Mouse (Mus musculus) urinary bladder, postnatal 4 days (tissue): Measurements from ENCODE around the gene Ankfn1.

ENCODE experiments used
- DNase-seq, 2 experiments: peaks; one replicate each; pipeline ENCODE4 v3.0.0; 2021 to 2022; ENCODE audit warnings: low spot score in 2 of 2

The Ankfn1 gene

DNA sequence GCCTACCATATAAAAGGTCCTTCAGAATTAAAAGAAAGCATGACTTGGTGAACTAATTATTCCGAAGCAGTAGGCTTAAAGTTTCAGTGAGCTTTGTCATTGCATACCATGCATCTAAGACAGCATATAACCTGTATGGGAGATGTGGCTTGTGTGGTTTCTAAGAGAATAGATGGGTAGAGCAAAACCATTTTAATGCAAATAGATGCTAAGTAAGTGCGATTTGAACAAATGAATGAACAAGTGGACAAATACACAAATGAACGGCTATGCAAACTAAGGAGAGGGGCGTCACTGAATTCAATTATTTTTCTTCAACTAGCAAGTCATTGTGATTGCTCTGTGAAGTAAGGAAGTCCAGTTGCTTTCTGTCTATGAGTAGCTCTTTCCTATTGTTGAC lies 198.3 kb downstream of the Ankfn1 start:
- DNase-seq = no peak

DNA sequence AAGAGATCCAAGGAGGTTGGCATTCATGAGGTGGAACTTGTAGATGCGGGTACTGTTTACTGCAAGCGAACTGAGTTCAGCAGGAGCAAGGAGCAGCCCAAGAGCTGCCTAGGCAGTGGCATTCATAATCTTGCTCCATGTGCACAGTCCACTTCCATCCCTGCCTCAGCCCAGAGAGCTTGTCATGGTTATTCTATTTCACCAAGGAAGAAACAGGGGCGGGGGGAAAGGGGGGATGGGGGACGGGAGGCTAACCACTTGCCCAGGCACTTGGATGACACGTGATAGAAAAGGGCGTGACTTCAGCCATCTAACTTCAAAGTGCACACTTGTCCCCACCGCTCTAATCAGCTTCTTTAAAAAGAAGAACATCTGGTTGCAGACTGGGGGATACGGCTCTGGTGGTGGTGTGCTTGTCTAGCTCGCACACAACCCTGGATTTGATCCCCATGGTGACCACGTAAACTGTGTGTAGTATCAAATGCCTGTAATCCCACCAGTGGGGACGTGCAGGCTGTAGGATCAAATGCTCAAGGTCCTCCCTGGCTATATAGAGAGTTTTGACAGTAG lies 203.1 kb downstream of the Ankfn1 start:
- DNase-seq = no peak

DNA sequence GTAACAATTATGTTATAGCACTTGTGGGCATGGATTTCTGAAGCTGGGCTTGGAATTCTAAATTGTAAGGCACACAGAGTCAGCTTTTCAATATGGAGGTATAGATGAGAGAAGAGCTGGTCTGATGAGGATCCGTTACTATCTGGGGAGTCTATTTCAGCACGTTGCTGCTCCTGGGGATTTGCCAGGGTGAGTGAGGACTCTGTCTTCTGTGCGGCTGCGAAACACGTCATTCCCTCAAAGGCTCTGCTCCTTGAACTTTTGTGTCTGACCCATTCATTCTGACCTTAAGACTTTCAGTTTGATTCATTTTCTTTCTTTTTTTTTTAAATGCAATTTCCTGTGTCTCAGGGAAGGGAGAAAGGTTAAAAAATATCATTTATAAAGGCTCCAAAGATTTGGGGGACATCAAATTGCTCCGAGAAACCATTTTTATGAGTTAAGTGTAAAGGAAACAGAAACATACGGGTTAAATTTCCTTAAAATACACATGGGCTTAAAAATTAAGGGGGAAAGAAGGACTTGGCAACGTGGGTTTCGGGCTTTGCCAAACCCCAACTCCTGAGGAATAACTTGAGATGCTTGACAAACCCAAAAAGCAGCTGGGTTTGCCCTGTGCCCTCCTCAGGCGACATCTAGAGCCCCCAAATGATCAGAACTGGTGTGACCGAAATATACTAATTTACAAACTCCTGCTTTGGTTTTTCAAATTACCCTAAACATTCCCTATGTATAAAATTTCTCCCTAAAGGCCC lies 207.9 kb downstream of the Ankfn1 start:
- DNase-seq = no peak

DNA sequence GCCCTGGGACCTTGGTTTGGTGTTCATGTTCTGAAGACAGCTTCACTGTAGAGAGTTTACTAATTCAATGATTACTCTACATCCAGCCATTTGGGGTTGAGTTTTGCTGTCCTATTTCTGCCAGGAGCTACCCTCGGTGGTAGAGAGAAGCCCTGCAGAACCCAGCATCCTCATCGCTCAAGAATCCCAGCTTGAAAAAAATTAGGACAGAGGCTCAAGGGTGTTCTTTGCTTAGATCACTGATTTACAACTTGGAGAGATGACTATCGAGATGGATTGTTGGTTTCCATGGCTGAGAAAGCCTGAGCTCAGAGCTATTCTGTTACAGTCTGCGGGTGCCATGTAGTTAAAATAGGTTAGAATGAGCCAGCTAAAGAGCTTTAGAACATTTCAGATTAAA lies 209.2 kb downstream of the Ankfn1 start:
- no peak for DNase-seq

DNA sequence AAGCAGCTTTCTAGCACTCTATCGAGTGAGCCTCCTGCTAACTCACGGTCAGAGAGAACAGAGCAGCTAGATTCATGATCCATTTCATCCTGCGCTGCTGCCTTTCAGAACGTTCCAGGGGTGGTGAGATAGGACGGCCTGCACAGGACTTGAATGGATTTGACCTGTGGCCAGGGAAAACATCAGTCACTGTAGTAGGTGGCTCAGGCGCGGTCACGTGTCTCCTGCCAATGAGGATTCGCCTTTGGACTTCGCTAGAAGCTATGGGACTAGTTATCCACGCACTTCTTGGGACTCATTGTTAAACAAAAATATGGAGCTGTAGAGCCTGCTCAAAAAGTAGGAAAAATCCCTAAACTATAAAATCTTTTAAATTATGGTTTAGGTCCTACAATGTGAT lies 226.0 kb downstream of the Ankfn1 start:
- DNase-seq = no peak

DNA sequence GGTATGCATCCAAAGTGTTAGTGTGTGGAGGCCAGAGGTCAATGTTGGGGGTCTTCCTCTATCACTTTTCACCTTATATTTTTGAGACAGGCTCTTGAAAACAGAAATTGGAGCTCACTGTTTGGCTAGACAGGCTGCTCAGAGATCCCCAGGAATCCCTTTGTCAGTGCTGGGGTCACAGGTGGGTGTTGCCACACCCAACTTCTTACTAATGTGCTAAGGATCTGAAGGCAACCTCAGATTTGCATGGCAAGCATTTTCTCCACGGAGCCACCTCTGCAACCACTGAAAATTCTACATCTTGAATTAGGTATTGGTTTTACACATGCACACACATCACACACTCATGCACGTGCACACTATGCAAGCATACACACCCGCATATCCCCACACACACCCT lies 226.5 kb downstream of the Ankfn1 start:
- no peak for DNase-seq

DNA sequence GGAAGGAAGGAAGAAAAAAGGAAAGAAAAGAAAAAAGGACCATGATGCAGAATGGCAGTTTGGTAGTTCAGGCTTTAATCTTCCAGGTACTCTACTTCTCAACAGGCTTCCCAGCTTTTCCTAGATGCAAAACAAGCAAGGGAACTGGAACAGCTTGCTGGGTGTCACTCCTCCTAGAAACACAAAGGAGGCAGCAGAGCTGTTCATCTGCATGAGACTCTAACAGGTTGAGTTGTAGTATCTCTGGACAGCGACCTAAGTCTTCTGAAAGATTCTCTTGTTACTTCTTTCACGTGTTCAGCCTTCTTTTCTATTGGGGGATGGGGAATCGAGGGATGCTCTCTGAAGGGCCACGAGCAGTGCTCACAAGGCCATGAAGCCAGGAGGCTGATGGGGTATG lies 228.7 kb downstream of the Ankfn1 start:
- DNase-seq = no peak

DNA sequence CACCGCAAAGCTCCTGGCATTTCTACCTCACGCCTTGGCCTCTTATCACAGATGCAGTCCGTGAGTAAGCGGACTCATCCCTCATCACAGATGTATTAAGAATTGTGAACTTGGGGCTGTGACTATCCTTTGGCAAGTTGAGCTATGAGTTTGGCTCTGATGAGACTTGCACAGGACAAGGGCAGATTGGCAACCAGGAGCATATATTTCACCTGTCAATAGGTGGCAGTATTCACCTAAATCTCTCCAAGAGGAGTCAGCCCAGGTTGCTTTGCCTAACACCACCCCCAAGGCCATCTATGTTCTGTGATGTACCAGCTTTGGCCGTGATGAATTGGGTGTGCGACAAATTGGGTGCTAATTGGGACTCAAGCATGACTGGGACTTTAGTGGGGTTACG lies 231.3 kb downstream of the Ankfn1 start:
- DNase-seq = no peak

DNA sequence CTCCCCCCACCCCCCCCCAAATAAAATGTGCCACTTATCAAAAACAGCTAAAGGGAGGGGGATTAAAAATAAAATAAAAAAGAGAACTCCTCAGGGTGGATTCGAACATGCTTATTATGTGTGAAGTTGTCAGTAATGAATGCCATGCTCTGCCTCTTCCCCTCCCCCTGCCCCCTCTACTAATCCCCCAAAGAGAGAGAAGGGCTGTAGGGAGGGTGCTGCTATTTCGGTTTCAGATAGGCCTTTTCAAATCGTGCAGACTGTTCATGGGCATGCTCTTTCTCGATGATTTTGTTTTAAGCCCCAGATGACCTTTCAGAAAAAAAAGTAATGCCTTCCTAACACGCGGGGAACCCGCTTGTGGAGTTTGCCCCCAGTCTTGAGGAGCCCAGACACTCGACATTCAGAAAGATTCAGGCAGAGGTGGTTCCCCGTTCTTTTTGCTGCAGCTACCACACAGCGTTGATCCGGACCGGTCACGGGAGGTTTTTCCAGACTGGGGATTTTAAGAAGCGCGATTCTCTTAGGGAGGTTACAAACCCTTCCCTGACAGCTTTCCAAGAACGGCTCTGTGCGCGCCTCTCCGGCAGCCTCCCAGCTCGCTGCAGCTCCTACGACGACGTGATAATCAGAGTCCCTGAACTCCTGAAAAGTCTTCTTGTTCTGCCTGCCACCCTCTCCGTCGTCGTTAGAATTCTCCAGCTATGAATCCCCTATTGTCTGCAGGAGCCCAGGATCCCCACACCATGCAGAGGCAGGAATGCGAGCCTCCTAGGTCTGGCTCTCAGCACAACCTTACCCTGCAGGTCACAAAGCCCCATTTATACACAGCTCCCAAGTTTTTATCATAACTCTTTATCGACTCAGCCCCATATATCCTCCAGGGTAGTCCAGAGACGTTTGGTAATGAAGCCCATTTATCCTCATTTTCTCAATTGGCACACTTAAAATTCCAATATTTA lies 232.3 kb downstream of the Ankfn1 start:
- DNase-seq = peak in 1 of 2 experiments; percentile 23

DNA sequence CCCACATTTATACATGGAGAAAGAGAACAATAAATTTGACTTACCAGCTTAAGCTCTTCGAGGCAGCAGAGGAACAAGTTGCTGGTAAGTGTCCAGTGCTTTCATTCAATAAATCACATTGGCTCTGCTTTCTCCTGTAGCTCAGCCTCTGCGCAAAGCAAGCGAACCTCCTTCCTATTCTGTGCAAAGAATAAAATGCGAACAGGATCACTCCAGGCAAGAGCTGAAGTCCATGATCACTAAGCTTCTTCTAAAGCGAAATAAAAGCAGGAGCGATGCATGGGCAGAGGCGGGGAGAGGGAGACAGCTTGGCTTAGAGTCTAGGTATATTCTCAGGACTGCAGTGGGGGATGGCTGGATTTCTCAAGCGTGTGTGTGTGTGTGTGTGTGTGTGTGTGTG lies 239.1 kb downstream of the Ankfn1 start:
- DNase-seq = no peak

DNA sequence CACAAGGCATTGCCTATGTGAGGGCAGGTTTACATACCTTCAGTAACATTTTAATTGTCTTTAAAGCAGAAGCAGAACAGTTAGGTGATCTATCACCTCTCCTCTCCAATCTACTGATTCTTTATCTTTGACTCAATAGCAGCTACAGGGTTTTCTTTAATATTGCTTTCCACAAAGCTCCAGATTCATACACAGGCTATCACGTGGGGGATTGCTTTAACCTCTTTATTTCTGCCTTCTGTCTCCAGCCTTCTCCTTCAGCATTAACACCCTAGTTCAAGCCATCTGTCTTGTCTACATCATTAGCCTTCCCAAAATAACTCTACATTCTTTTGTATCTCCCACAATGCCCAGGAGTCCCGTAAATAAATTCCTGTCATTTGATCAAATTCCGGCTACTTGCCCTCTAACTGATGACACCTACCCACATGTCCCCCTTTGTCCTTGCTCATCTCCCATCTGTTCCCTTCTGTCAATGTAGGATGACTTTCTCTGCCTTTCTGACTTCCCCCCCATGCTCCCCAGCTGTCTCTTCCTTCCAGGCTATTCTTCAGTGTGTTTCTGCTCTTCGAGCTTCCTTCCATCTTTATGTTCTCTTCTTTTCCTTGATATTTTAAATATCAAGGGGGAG lies 249.5 kb downstream of the Ankfn1 start:
- DNase-seq = no peak

DNA sequence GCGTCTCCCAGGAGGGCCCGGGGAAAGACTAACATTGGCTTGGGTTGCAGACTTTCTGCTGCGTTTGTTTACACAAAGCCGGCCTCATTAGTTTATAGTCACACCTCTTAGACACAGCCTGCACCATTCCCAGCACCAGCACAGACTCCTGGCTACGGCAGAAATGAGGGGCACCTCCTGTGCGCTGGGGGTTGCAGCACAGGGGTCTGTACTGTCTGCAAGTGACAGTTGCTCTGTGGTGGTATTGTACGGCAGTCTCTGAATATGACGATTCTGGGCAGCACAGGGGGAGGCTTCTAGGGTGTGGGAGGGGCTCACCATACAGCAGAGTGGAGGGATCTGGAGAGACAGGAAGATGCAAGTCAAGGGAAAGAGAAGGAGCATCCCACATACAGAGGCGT lies 262.0 kb downstream of the Ankfn1 start:
- no peak for DNase-seq

DNA sequence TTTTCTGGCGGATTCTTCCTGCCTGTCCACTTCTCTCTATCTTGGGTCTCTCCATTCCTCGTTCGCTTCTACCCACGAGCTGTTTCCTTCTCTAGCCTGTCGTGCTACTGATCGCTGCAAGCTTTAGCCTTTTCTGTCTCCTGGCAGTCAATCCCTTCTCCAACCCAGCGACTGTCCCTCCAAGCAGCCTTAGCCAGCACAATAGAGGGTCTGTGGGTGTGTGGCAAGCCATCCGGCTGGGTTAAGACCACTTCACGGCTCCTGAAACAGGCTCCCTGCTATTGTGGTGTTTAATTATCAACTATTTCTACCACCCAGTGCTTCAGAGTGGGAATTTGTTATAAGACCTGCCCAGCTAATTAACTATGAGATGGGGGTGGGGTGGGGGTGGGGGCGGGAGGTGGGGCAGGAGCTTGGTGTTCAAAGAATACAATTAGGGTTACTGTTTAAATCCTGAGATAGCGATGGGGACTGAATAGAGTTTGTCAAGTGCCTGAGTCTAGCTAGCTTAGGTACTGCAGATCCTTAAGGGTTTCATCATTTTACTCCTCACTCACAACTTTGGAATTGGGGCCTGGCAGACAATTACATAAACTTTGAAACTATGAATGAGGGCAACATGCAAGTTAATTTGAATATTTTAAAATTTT lies 268.7 kb downstream of the Ankfn1 start:
- no peak for DNase-seq

DNA sequence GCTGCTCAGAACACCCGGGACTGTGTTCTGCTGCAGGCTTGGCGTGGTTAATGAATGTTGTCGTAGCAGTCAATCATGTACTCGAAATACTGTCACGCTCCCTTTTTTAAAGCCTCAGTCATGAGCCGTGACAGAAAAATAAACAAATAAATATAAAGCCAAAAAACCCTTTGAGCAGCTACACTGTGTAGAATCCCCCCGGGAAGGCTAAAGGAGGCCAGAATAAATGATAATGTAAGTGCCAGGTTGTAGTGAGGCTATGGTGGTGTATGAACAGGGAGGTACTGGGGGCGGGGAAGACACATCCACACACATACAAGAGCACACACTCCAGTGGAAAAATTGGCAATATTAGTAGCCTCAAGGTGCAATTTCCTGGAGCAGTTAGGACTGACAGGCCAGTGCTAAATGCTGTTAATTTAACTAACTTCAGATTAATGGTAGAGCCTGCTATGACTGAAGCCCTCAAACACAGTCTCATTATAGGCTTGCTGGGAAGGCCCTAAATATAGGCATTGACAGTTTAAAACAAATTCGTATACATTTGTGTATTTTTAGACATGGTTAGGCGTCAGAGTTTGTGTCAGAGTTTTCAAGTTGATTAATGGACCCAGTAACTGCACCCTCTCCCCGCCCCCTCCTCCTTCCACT lies 270.7 kb downstream of the Ankfn1 start:
- no peak for DNase-seq

DNA sequence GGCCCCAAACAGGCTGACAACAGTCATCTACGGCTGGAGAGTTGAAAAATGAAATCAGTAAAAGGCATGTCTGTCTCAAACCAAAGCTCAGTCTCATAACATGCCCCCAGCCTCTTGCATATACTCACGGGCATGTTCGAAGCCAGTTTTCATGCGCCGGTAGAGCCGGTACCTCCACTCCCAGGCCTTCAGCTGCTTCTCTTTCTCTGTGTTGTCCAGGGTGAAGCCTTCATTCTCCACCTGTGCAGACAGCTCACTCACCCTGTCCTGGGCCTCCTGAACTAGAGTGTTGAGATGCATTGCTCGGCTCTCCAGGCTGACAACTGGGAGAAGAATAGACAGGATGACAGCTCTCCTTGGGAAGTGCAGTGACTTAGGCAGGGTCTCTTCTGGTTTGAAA lies 272.4 kb downstream of the Ankfn1 start:
- no peak for DNase-seq

DNA sequence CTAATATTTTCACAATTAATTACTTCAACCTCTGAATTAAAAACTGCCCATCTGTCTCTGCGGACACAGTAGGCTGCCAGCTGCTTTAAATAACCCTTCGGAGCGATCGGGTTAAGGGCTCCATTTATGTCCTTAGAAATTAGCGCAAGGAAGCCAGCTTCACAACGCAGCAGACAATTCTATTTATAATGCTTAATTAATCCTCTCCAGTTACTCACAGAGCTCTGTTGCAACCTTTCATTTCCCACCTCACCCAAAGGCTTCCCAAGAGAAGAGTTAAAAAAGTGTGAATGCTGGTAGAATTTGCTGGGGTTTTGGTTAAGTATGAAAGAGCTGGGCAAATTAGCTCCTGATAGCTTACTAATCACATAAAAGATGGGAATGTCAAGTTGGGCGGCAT lies 275.7 kb downstream of the Ankfn1 start:
- DNase-seq = no peak

DNA sequence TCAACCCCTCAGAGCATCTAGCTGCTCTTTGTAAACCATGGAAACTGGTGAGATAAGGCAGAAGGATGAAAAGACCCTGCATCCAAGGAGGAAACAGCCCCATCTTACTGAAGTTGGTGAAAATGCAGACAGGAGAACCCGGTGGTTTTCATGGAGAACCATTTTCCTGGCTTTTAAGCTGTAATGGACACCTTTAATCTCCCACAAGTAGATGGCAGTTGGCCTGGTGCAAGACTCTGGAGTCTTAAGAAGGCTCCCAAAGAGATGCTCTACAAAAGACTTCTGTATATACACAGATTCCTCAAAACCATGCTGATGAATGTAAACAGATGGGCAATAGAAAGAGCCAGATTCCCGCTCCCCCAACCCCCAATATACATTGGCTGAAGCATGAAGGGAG lies 276.5 kb downstream of the Ankfn1 start:
- no peak for DNase-seq

DNA sequence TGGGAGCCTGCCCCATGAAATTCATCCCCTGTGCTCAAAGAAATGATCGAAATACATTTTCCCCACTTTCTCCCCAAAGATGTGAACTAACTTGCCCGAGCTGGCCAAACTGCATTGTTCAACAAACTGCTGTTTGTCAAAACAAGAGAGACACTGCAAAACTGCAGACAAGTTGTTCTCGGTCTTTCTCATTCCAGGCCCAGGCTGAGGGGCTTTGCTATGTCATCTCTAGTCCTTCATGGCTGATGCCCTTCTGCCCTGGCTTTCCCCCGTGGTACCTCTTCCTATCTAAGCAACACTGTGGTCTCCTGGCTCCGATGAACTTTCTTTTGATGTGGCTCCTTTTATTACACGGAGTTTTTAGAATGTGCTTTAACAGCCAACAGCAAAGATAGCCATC lies 296.4 kb downstream of the Ankfn1 start:
- no peak for DNase-seq

DNA sequence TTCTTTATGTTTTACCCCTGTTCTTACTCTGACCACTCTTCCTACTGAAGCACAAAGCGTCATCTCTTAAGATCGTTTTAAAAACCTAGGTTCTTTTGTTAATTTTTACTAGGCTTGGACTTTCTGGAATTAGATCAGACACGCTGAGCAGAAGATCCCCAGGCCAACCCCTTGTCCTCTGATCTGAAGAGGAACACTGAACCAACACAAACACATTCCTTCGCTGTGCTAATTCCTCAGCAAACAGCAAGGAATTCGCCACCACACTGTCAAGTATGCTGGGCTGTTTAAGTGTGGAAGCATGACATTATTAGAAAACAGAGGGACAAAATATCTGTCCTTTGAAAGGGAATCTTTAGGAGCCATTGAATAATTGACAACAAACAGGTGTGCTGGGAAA lies 300.5 kb downstream of the Ankfn1 start:
- no peak for DNase-seq

DNA sequence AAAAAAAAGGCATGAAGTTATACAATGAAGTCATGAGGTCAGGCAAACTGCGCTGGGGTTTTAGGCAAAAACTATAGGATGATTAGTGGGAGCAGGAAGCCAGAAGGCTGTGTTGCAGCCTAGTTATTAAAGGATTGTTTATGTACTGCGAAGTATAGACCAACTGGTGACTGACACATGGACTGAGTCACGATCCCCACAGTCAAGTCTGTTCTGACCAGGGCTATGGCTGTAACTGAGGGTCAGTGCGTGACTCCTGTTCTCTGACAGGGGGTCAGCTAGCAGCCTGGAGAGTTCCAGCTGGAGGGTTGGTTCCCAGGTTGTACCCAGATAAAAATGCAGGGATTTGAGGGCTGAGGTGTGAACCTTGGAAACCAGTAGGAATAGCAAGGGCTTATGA lies 301.4 kb downstream of the Ankfn1 start:
- no peak for DNase-seq

DNA sequence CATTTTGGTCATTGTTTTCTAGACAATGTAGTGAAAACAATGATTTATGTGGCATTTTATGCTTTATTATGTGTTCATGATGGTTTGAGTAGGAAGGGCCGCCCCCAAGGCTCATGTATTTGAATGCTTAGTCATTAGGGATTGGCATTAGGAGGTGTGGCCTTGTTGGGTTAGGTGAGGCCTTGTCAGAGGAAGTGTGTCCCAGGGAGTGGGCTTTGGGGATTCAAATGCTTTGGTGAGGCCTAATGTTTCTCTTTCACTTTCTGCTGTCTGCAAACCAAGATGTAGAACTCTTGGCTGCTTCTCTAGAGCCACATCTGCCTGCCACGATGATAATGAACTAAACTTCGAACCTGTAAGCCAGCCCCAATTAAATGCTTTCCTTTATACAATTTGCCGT lies 304.6 kb downstream of the Ankfn1 start:
- DNase-seq = no peak
